Mouse (Mus musculus): ENCODE results near the gene Mmd. TPM values are rescaled to one million over a fixed set of nuclear protein-coding genes. Genes with fewer than 3 reads are reported as not detected.

The Mmd gene
- polyA plus RNA-seq, 1 experiment from 2014 or later, result 124 TPM

- 89% methylated on average over 6 of the region's 6 CpGs for WGBS
- ATAC-seq (ENCODE audit: low FRiP score, low read depth), result no peak
- no peaks in the 10 kb centered on the region for H3K27me3 ChIP-seq
- no peak overlapping the region for H3K9ac ChIP-seq
- no peaks in the 10 kb centered on the region for H3K9me3 ChIP-seq
- no peak overlapping the region for H3K27ac ChIP-seq (replicated peaks)
- no peaks in the 10 kb centered on the region for H3K36me3 ChIP-seq
- no peak overlapping the region for H3K4me2 ChIP-seq
- no peak overlapping the region for H3K4me3 ChIP-seq
- no peaks in the 10 kb centered on the region for H3K4me1 ChIP-seq (replicated peaks)
Observed at GRCm38 (mm10) chr11:90286550-90287154, 37.4 kb downstream of the Mmd start.

GRCm38 (mm10) chr11:90291156-90291555, 41.9 kb downstream of the Mmd start:
- no peak overlapping the region for H3K9ac ChIP-seq
- H3K4me3 ChIP-seq, result no peak overlapping the region
- ATAC-seq (ENCODE audit: low FRiP score, low read depth), result no peak
- H3K4me1 ChIP-seq (replicated peaks), result no peaks in the 10 kb centered on the region
- no peak overlapping the region for H3K4me2 ChIP-seq
- WGBS, result 59% methylated on average over 4 of the region's 4 CpGs
- H3K36me3 ChIP-seq, result no peaks in the 10 kb centered on the region
- no peaks in the 10 kb centered on the region for H3K9me3 ChIP-seq
- no peak overlapping the region for H3K27ac ChIP-seq (replicated peaks)
- no peaks in the 10 kb centered on the region for H3K27me3 ChIP-seq

GRCm38 (mm10) chr11:90292766-90293165, 43.5 kb downstream of the Mmd start:
- Histone ChIP-seq H3K27ac (replicated peaks) (no peak overlapping the region), H3K9ac (no peak overlapping the region), H3K36me3 (no peaks in the 10 kb centered on the region), H3K27me3 (no peaks in the 10 kb centered on the region), H3K4me1 (replicated peaks) (no peaks in the 10 kb centered on the region), H3K4me2 (no peak overlapping the region), H3K4me3 (no peak overlapping the region), H3K9me3 (no peaks in the 10 kb centered on the region)
- ATAC-seq (ENCODE audit: low FRiP score, low read depth), result no peak

GRCm38 (mm10) chr11:90294622-90295021, 45.4 kb downstream of the Mmd start:
- no peak for ATAC-seq (ENCODE audit: low FRiP score, low read depth)
- WGBS, result 93% methylated on average over 2 of the region's 2 CpGs
- Histone ChIP-seq H3K27ac (replicated peaks) (no peak overlapping the region), H3K36me3 (no peaks in the 10 kb centered on the region), H3K27me3 (no peaks in the 10 kb centered on the region), H3K4me2 (no peak overlapping the region), H3K4me1 (replicated peaks) (no peaks in the 10 kb centered on the region), H3K4me3 (no peak overlapping the region), H3K9me3 (no peaks in the 10 kb centered on the region), H3K9ac (no peak overlapping the region)

GRCm38 (mm10) chr11:90306067-90306466, 56.8 kb downstream of the Mmd start:
- no peak overlapping the region for H3K27ac ChIP-seq (replicated peaks)
- H3K36me3 ChIP-seq, result no peaks in the 10 kb centered on the region
- no peak overlapping the region for H3K4me2 ChIP-seq
- no peaks in the 10 kb centered on the region for H3K9me3 ChIP-seq
- no peak overlapping the region for H3K9ac ChIP-seq
- H3K27me3 ChIP-seq, result no peaks in the 10 kb centered on the region
- no peak for ATAC-seq (ENCODE audit: low FRiP score, low read depth)
- no peak overlapping the region for H3K4me3 ChIP-seq
- 93% methylated on average over 5 of the region's 5 CpGs for WGBS
- no peaks in the 10 kb centered on the region for H3K4me1 ChIP-seq (replicated peaks)

- Histone ChIP-seq H3K9ac (no peak overlapping the region), H3K36me3 (no peaks in the 10 kb centered on the region), H3K27me3 (no peaks in the 10 kb centered on the region), H3K27ac (replicated peaks) (no peak overlapping the region), H3K9me3 (no peaks in the 10 kb centered on the region), H3K4me3 (no peak overlapping the region), H3K4me1 (replicated peaks) (no peaks in the 10 kb centered on the region), H3K4me2 (no peak overlapping the region)
- no peak for ATAC-seq (ENCODE audit: low FRiP score, low read depth)
- WGBS, result 56% methylated on average over 6 of the region's 6 CpGs
Observed at GRCm38 (mm10) chr11:90306993-90307392, 57.7 kb downstream of the Mmd start.

- no peak overlapping the region for H3K4me3 ChIP-seq
- H3K27me3 ChIP-seq, result no peaks in the 10 kb centered on the region
- WGBS, result 81% methylated on average over 3 of the region's 3 CpGs
Observed at GRCm38 (mm10) chr11:90314606-90315005, 65.3 kb downstream of the Mmd start.

GRCm38 (mm10) chr11:90317482-90317881, 68.2 kb downstream of the Mmd start:
- no peaks in the 10 kb centered on the region for H3K9me3 ChIP-seq

More at GRCm38 (mm10) chr11:90314606-90315005, 65.3 kb downstream of the Mmd start:
- H3K4me1 ChIP-seq (replicated peaks), result no peaks in the 10 kb centered on the region
- H3K4me2 ChIP-seq, result no peak overlapping the region
- H3K9me3 ChIP-seq, result no peaks in the 10 kb centered on the region
- ATAC-seq (ENCODE audit: low FRiP score, low read depth), result no peak
- no peak overlapping the region for H3K9ac ChIP-seq
- H3K27ac ChIP-seq (replicated peaks), result no peak overlapping the region
- no peaks in the 10 kb centered on the region for H3K36me3 ChIP-seq

GRCm38 (mm10) chr11:90320922-90321321, 71.7 kb downstream of the Mmd start:
- H3K4me2 ChIP-seq, result no peak overlapping the region
- no peaks in the 10 kb centered on the region for H3K9me3 ChIP-seq
- H3K27me3 ChIP-seq, result no peaks in the 10 kb centered on the region
- H3K4me1 ChIP-seq (replicated peaks), result no peaks in the 10 kb centered on the region
- ATAC-seq (ENCODE audit: low FRiP score, low read depth), result no peak
- H3K27ac ChIP-seq (replicated peaks), result no peak overlapping the region
- H3K4me3 ChIP-seq, result no peak overlapping the region
- H3K36me3 ChIP-seq, result no peaks in the 10 kb centered on the region
- H3K9ac ChIP-seq, result no peak overlapping the region
- 82% methylated on average over 7 of the region's 7 CpGs for WGBS

More at GRCm38 (mm10) chr11:90317482-90317881, 68.2 kb downstream of the Mmd start:
- Histone ChIP-seq H3K4me3 (no peak overlapping the region), H3K9ac (no peak overlapping the region), H3K27me3 (no peaks in the 10 kb centered on the region), H3K36me3 (no peaks in the 10 kb centered on the region), H3K4me2 (no peak overlapping the region), H3K27ac (replicated peaks) (no peak overlapping the region), H3K4me1 (replicated peaks) (no peaks in the 10 kb centered on the region)
- WGBS, result 19% methylated on average over 4 of the region's 4 CpGs
- no peak for ATAC-seq (ENCODE audit: low FRiP score, low read depth)

GRCm38 (mm10) chr11:90324597-90324996, 75.3 kb downstream of the Mmd start:
- no peaks in the 10 kb centered on the region for H3K36me3 ChIP-seq
- WGBS, result 94% methylated on average over 3 of the region's 3 CpGs
- H3K27me3 ChIP-seq, result no peaks in the 10 kb centered on the region
- H3K4me3 ChIP-seq, result no peak overlapping the region
- H3K27ac ChIP-seq (replicated peaks), result no peak overlapping the region
- no peak overlapping the region for H3K9ac ChIP-seq
- H3K9me3 ChIP-seq, result no peaks in the 10 kb centered on the region
- H3K4me1 ChIP-seq (replicated peaks), result no peaks in the 10 kb centered on the region
- H3K4me2 ChIP-seq, result no peak overlapping the region
- no peak for ATAC-seq (ENCODE audit: low FRiP score, low read depth)

- Histone ChIP-seq H3K4me3 (no peak overlapping the region), H3K27ac (replicated peaks) (no peak overlapping the region), H3K27me3 (no peaks in the 10 kb centered on the region), H3K4me1 (replicated peaks) (no peaks in the 10 kb centered on the region), H3K9me3 (no peaks in the 10 kb centered on the region), H3K4me2 (no peak overlapping the region), H3K9ac (no peak overlapping the region), H3K36me3 (no peaks in the 10 kb centered on the region)
- 93% methylated on average over 5 of the region's 5 CpGs for WGBS
- ATAC-seq (ENCODE audit: low FRiP score, low read depth), result no peak
Observed at GRCm38 (mm10) chr11:90326146-90326545, 76.9 kb downstream of the Mmd start.

- 57% methylated on average over 1 of the region's 1 CpGs for WGBS
- H3K9ac ChIP-seq, result no peak overlapping the region
- H3K27ac ChIP-seq (replicated peaks), result no peak overlapping the region
- H3K4me2 ChIP-seq, result no peak overlapping the region
- H3K36me3 ChIP-seq, result no peaks in the 10 kb centered on the region
- ATAC-seq (ENCODE audit: low FRiP score, low read depth), result no peak
- no peaks in the 10 kb centered on the region for H3K9me3 ChIP-seq
- H3K4me1 ChIP-seq (replicated peaks), result no peaks in the 10 kb centered on the region
- H3K27me3 ChIP-seq, result no peaks in the 10 kb centered on the region
- no peak overlapping the region for H3K4me3 ChIP-seq
Observed at GRCm38 (mm10) chr11:90326836-90327235, 77.6 kb downstream of the Mmd start.
